Mouse (Mus musculus): ENCODE data around the gene Dctn2. TPM values are rescaled to one million over a fixed set of nuclear protein-coding genes. Genes with fewer than 3 reads are reported as not detected.

The Dctn2 gene
- polyA plus RNA-seq, 1 experiment: 304 TPM

- no peak overlapping the region for H3K4me3 ChIP-seq (ENCODE audit: insufficient read depth, low read length)
- TF ChIP-seq POLR2A (IDR thresholded peaks at IDR 0.05; ENCODE audit: extremely low read depth, insufficient read depth, low read length) (no peak), CTCF (IDR thresholded peaks at IDR 0.05; ENCODE audit: extremely low read depth, insufficient read depth, low read length) (no peak)
- peaks cover 8% of the 10 kb centered on the region for H3K4me1 ChIP-seq (ENCODE audit: control insufficient read depth, insufficient read depth, low read length)
- H3K27ac ChIP-seq (ENCODE audit: insufficient read depth, low read length): no peak overlapping the region
Observed at GRCm38 (mm10) chr10:127286194-127286593, 20.0 kb downstream of the Dctn2 start.

- Histone ChIP-seq H3K4me3 (ENCODE audit: insufficient read depth, low read length) (peak overlapping the region; percentile 65; the same call in 1 of the 2 replicates), H3K27ac (ENCODE audit: insufficient read depth, low read length) (no peak overlapping the region), H3K4me1 (ENCODE audit: control insufficient read depth, insufficient read depth, low read length) (peaks cover 8% of the 10 kb centered on the region)
- TF ChIP-seq POLR2A (IDR thresholded peaks at IDR 0.05; ENCODE audit: extremely low read depth, insufficient read depth, low read length) (no peak), CTCF (IDR thresholded peaks at IDR 0.05; ENCODE audit: extremely low read depth, insufficient read depth, low read length) (no peak)
Observed at GRCm38 (mm10) chr10:127286730-127287129, 20.6 kb downstream of the Dctn2 start.

GRCm38 (mm10) chr10:127287271-127287935 is 21.2 kb downstream of the Dctn2 start:
- H3K27ac ChIP-seq (ENCODE audit: insufficient read depth, low read length): no peak overlapping the region
- peaks cover 8% of the 10 kb centered on the region for H3K4me1 ChIP-seq (ENCODE audit: control insufficient read depth, insufficient read depth, low read length)
- TF ChIP-seq POLR2A (IDR thresholded peaks at IDR 0.05; ENCODE audit: extremely low read depth, insufficient read depth, low read length) (no peak), CTCF (IDR thresholded peaks at IDR 0.05; ENCODE audit: extremely low read depth, insufficient read depth, low read length) (no peak)
- peak overlapping the region; percentile 65 for H3K4me3 ChIP-seq (ENCODE audit: insufficient read depth, low read length)

- H3K4me1 ChIP-seq (ENCODE audit: control insufficient read depth, insufficient read depth, low read length): peaks cover 8% of the 10 kb centered on the region
- peak overlapping the region; percentile 65 for H3K4me3 ChIP-seq (ENCODE audit: insufficient read depth, low read length)
- no peak for TF ChIP-seq CTCF (IDR thresholded peaks at IDR 0.05; ENCODE audit: extremely low read depth, insufficient read depth, low read length)
- TF ChIP-seq POLR2A (IDR thresholded peaks at IDR 0.05; ENCODE audit: extremely low read depth, insufficient read depth, low read length): no peak
- no peak overlapping the region for H3K27ac ChIP-seq (ENCODE audit: insufficient read depth, low read length)
Observed at GRCm38 (mm10) chr10:127287936-127288293, 21.7 kb downstream of the Dctn2 start.

- no peak for TF ChIP-seq CTCF (IDR thresholded peaks at IDR 0.05; ENCODE audit: extremely low read depth, insufficient read depth, low read length)
- no peak for TF ChIP-seq POLR2A (IDR thresholded peaks at IDR 0.05; ENCODE audit: extremely low read depth, insufficient read depth, low read length)
- peaks cover 9% of the 10 kb centered on the region for H3K4me1 ChIP-seq (ENCODE audit: control insufficient read depth, insufficient read depth, low read length)
- peak overlapping the region; percentile 65 for H3K4me3 ChIP-seq (ENCODE audit: insufficient read depth, low read length)
Observed at GRCm38 (mm10) chr10:127288328-127288799, 22.2 kb downstream of the Dctn2 start.

GRCm38 (mm10) chr10:127288800-127289572 is 22.8 kb downstream of the Dctn2 start, which contains the start of gene Mbd6:
Mbd6 (minus strand) TSS chr10:127289018.
- H3K4me1 ChIP-seq (ENCODE audit: control insufficient read depth, insufficient read depth, low read length): peaks cover 10% of the 10 kb centered on the region
- TF ChIP-seq CTCF (IDR thresholded peaks at IDR 0.05; ENCODE audit: extremely low read depth, insufficient read depth, low read length) (no peak), POLR2A (IDR thresholded peaks at IDR 0.05; ENCODE audit: extremely low read depth, insufficient read depth, low read length) (no peak)

More at GRCm38 (mm10) chr10:127288328-127288799, 22.2 kb downstream of the Dctn2 start:
- 0 out of 2 replicates have a peak overlapping the region, but pooled peaks have one; percentile 49 for H3K27ac ChIP-seq (ENCODE audit: insufficient read depth, low read length)

GRCm38 (mm10) chr10:127289573-127290191 is 23.5 kb downstream of the Dctn2 start:
- Histone ChIP-seq H3K4me3 (ENCODE audit: insufficient read depth, low read length) (peak overlapping the region; percentile 65), H3K4me1 (ENCODE audit: control insufficient read depth, insufficient read depth, low read length) (peaks cover 10% of the 10 kb centered on the region), H3K27ac (ENCODE audit: insufficient read depth, low read length) (peak overlapping the region; percentile 98)
- TF ChIP-seq CTCF (IDR thresholded peaks at IDR 0.05; ENCODE audit: extremely low read depth, insufficient read depth, low read length) (no peak), POLR2A (IDR thresholded peaks at IDR 0.05; ENCODE audit: extremely low read depth, insufficient read depth, low read length) (no peak)

More at GRCm38 (mm10) chr10:127288800-127289572, 22.8 kb downstream of the Dctn2 start, which contains the start of gene Mbd6:
- Histone ChIP-seq H3K4me3 (ENCODE audit: insufficient read depth, low read length) (peak within 1 kb of the TSS; percentile 65), H3K27ac (ENCODE audit: insufficient read depth, low read length) (peak within 1 kb of the TSS; percentile 98)

- Histone ChIP-seq H3K27ac (ENCODE audit: insufficient read depth, low read length) (peak overlapping the region; percentile 98), H3K4me1 (ENCODE audit: control insufficient read depth, insufficient read depth, low read length) (peaks cover 10% of the 10 kb centered on the region)
- no peak for TF ChIP-seq CTCF (IDR thresholded peaks at IDR 0.05; ENCODE audit: extremely low read depth, insufficient read depth, low read length)
- TF ChIP-seq POLR2A (IDR thresholded peaks at IDR 0.05; ENCODE audit: extremely low read depth, insufficient read depth, low read length): peak; percentile 97
Observed at GRCm38 (mm10) chr10:127290307-127290929, 24.2 kb downstream of the Dctn2 start.

More at GRCm38 (mm10) chr10:127290307-127290929, 24.2 kb downstream of the Dctn2 start:
- H3K4me3 ChIP-seq (ENCODE audit: insufficient read depth, low read length): peak overlapping the region; percentile 65

All from cortical plate, adult 2 months (tissue).